In genomic region chr6:37857196-37857874, GRCm38 (mm10) we compare ENCODE assay signal across 12 mouse cellular contexts.
"Had no signal": no experiment of that assay in that cellular context is flagged by ENCODE, and none has a peak within 500 bp of the region (broad histone marks: within the 10 kb centered on the region; RNA-seq: fewer than 3 reads in every experiment).

No protein-coding gene starts in this region.

- H3K4me1 ChIP-seq: limb, embryonic 12.5 days; midbrain, embryonic 12.5 days; stomach, embryonic 15.5 days had no signal

- DNase-seq: kidney, adult 18-20 months; kidney, postnatal 10 days; layer of hippocampus, adult 9-11 months; layer of hippocampus, postnatal 36 days; liver; lung, adult 18-20 months; right cerebral cortex, postnatal 14 days; thymus, postnatal 36 days had no signal

- H3K27me3 ChIP-seq: limb, embryonic 12.5 days; midbrain, embryonic 12.5 days; stomach, embryonic 15.5 days had no signal

- H3K4me3 ChIP-seq: limb, embryonic 12.5 days; midbrain, embryonic 12.5 days; stomach, embryonic 15.5 days had no signal

- H3K27ac ChIP-seq: limb, embryonic 12.5 days; liver, embryonic 14.5 days; midbrain, embryonic 12.5 days; stomach, embryonic 15.5 days had no signal

- H3K9ac ChIP-seq: limb, embryonic 12.5 days; liver, embryonic 14.5 days; midbrain, embryonic 12.5 days; stomach, embryonic 15.5 days had no signal

- H3K4me2 ChIP-seq: limb, embryonic 12.5 days; midbrain, embryonic 12.5 days; stomach, embryonic 15.5 days had no signal

- H3K9me3 ChIP-seq: limb, embryonic 12.5 days; midbrain, embryonic 12.5 days; stomach, embryonic 15.5 days had no signal

- H3K36me3 ChIP-seq: limb, embryonic 12.5 days; midbrain, embryonic 12.5 days; stomach, embryonic 15.5 days had no signal
